Mouse (Mus musculus) intestine, embryonic 14.5 days (tissue): ENCODE results near the gene Rdh8. TPM values are rescaled to one million over a fixed set of nuclear protein-coding genes. Genes with fewer than 3 reads are reported as not detected.
A peak's percentile ranks its signal among the peaks of the same experiment; 100 is the strongest.
"Not testable (repeated sequence)": the region's sequence is repeated elsewhere in the genome, so short reads cannot be mapped to it uniquely, and the experiment has no call there.

Experiments used
- ATAC-seq: fragments of 200-750 bp; cut with Nextera tagmentation; replicated peaks from 2 replicates; pipeline ENCODE4 v1.8.0; 2017; ENCODE audit warnings: low read depth, moderate number of reproducible peaks, moderate TSS enrichment, moderate library complexity; ENCODE audit not compliant: low FRiP score, low TSS enrichment
- DNase-seq: peaks from one replicate; pipeline ENCODE4 v3.0.0-alpha.2; 2018; ENCODE audit warnings: low spot score
- H3K27ac ChIP-seq: fragments of 300-500 bp; sonication (generic); 2 replicates; pipeline ENCODE4 v1.5.1; 2014; ENCODE audit warnings: low read depth, mild to moderate bottlenecking, control low read depth
- H3K27me3 ChIP-seq: fragments of 300-500 bp; sonication (generic); replicated peaks from 2 replicates; pipeline ENCODE4 v1.6.1; 2014; ENCODE audit warnings: low read length, control low read depth; ENCODE audit not compliant: control insufficient read depth, insufficient read depth
- H3K36me3 ChIP-seq: fragments of 300-500 bp; sonication (generic); 2 replicates; pipeline ENCODE4 v1.6.1; 2014; ENCODE audit warnings: low read length, control low read depth; ENCODE audit not compliant: control insufficient read depth, insufficient read depth
- H3K4me1 ChIP-seq: fragments of 300-500 bp; sonication (generic); replicated peaks from 2 replicates; pipeline ENCODE4 v1.6.1; 2014; ENCODE audit warnings: low read length, control low read depth, mixed read lengths; ENCODE audit not compliant: control insufficient read depth, insufficient read depth
- H3K4me2 ChIP-seq: fragments of 300-500 bp; sonication (generic); 2 replicates; pipeline ENCODE4 v1.6.1; 2014; ENCODE audit warnings: low read length
- H3K4me3 ChIP-seq: fragments of 300-500 bp; sonication (generic); 2 replicates; pipeline ENCODE4 v1.5.1; 2014; ENCODE audit warnings: low read depth, low read length, control low read depth, mixed read lengths
- H3K9ac ChIP-seq: fragments of 300-500 bp; sonication (generic); 2 replicates; pipeline ENCODE4 v1.6.1; 2014; ENCODE audit warnings: mild to moderate bottlenecking, low read length
- H3K9me3 ChIP-seq: fragments of 300-500 bp; sonication (generic); 2 replicates; pipeline ENCODE4 v1.6.1; 2016; ENCODE audit warnings: low read length, control low read depth; ENCODE audit not compliant: control insufficient read depth
- WGBS: fragments of 180-500 bp; shearing (Covaris S2); extraction: QIAGEN DNeasy Blood & Tissue Kit; methylation state at CpG from one replicate; pipeline ENCODE4 v1.1.7; 2014; 5-methylcytosine and 5-hydroxymethylcytosine counted together
- polyA plus RNA-seq: library from polyadenylated mRNA; unstranded; fragments of >200 nt; fragmentation: Nextera tagmentation; extraction: Ambion mirVana; gene quantifications from 2 replicates; pipeline ENCODE4 v1.2.1, GENCODE M21; 2014

Rdh8 gene
- polyA plus RNA-seq, 1 experiment from 2014 or later = not detected

DNA sequence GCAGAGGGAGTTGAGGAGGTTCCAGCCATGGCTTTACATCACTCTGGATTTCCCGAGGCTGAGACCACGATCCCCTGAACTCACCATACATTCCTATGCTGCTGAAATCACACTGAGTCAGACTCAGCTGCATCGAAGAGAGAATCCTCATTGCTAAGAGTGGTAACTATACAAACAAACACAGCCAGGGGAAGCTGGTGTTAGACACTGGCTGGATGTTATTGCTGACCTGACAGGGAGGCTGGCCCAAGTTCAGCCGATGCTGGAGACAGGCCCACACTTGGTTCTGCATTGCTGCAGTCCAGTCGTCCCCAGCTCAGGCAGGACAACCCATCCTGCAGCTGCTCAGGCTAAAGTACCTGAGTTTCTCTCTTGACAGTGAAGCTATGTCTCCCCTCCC is 7.5 kb downstream of the Rdh8 start:
- no peaks in the 10 kb centered on the region for H3K36me3 ChIP-seq
- H3K4me3 ChIP-seq = no peak overlapping the region
- ATAC-seq (no peak), DNase-seq (no peak)
- no peak overlapping the region for H3K9ac ChIP-seq
- no peak overlapping the region for H3K4me2 ChIP-seq
- 37% methylated on average over 5 of the region's 5 CpGs for WGBS
- no peak overlapping the region for H3K27ac ChIP-seq
- no peaks in the 10 kb centered on the region for H3K9me3 ChIP-seq
- 0 out of 2 replicates have a peak, but pooled peaks cover 2% of the 10 kb centered on the region for H3K4me1 ChIP-seq
- no peaks in the 10 kb centered on the region for H3K27me3 ChIP-seq

DNA sequence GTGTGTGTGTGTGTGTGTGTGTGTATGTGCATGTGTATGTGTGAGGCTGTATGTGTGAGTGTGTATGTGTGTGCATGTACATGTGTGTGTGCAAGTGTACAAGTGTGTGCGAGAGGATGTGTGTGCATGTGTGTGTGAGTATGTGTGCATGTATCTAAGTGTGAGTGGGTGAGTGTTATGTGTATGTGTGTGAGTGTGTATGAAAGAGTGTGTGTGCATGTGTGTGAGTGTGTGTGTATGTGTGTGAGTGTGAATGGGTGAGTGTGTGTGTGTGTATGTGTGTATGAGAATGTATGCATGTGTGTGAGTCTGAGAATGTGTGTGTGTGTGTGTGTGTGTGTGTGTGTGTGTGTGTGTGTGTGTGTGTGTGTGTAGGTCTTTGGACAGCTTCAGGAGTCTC is 9.8 kb downstream of the Rdh8 start:
- no peak for ATAC-seq
- no peak for DNase-seq
- H3K36me3 ChIP-seq = no peaks in the 10 kb centered on the region
- WGBS = 96% methylated on average over 1 of the region's 1 CpGs
- no peak overlapping the region for H3K27ac ChIP-seq
- no peak overlapping the region for H3K4me2 ChIP-seq
- no peak overlapping the region for H3K9ac ChIP-seq
- H3K4me3 ChIP-seq = no peak overlapping the region
- 0 out of 2 replicates have a peak, but pooled peaks cover 3% of the 10 kb centered on the region for H3K4me1 ChIP-seq
- H3K9me3 ChIP-seq = no peaks in the 10 kb centered on the region
- no peaks in the 10 kb centered on the region for H3K27me3 ChIP-seq

DNA sequence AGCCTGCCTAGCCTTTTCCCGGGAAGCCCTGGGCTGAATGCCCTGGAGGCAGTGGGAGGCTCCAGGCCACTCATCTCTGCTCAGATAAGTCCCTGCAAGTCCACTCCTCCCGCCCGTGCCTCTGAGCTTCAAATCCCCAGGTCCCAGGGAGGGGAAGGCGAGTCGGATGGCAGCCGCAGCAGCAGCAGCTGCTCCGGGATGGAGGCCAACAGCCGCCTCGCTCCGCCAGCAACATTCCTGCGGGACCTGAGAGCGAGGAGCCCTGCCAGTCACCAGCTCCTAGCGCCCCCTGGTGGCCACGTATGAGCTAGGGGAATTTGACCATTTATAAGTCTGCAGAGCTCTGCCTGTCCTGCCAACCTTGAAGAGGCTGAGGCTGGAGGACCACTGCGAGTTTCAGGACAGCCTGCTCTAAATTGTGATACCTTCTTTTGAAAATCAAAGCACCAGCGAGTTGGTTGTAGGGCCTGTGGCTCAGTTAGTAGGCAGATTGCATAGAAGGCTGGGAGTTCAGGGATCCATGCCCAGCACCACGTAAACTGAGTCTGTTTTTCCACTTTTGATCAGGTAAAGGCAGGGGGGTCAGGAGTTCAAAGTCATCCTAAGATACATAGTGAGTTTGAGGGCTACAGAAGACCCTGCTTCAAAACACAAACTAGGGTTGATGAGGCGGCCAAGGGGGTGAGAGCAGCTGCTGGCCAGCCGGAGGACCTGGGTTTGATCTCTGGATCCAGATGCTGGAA is 12.8 kb downstream of the Rdh8 start:
- DNase-seq (peak; percentile 98), ATAC-seq (peak; percentile 85)
- Histone ChIP-seq H3K4me1 (0 out of 2 replicates have a peak, but pooled peaks cover 3% of the 10 kb centered on the region), H3K27ac (no peak overlapping the region), H3K4me2 (no peak overlapping the region), H3K27me3 (no peaks in the 10 kb centered on the region), H3K9me3 (no peaks in the 10 kb centered on the region), H3K4me3 (no peak overlapping the region), H3K36me3 (no peaks in the 10 kb centered on the region), H3K9ac (no peak overlapping the region)
- 15% methylated on average over 19 of the region's 19 CpGs for WGBS

DNA sequence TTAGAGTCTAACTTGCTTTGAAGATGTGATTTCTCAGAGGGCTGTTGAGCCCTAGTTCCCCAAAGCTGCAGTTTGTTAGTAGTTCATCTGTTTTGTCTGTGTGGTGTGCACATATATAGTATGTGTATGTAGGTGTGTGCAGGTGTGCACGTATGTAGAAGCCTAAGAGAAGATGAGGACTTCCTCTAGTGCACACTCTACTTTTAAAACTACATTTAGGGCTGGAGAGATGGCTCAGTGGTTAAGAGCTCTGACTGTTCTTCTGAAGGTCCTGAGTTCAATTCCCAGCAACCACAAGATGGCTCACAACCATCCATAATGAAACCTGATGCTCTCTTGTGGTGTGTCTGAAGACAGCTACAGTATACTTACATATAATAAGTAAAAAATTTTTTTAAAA is 16.6 kb downstream of the Rdh8 start:
- no peaks in the 10 kb centered on the region for H3K9me3 ChIP-seq
- H3K27ac ChIP-seq = no peak overlapping the region
- 0 out of 2 replicates have a peak, but pooled peaks cover 3% of the 10 kb centered on the region for H3K4me1 ChIP-seq
- no peak overlapping the region for H3K4me2 ChIP-seq
- 83% methylated on average over 1 of the region's 1 CpGs for WGBS
- H3K9ac ChIP-seq = no peak overlapping the region
- ATAC-seq (no peak), DNase-seq (no peak)
- H3K4me3 ChIP-seq = no peak overlapping the region
- no peaks in the 10 kb centered on the region for H3K27me3 ChIP-seq
- H3K36me3 ChIP-seq = no peaks in the 10 kb centered on the region

DNA sequence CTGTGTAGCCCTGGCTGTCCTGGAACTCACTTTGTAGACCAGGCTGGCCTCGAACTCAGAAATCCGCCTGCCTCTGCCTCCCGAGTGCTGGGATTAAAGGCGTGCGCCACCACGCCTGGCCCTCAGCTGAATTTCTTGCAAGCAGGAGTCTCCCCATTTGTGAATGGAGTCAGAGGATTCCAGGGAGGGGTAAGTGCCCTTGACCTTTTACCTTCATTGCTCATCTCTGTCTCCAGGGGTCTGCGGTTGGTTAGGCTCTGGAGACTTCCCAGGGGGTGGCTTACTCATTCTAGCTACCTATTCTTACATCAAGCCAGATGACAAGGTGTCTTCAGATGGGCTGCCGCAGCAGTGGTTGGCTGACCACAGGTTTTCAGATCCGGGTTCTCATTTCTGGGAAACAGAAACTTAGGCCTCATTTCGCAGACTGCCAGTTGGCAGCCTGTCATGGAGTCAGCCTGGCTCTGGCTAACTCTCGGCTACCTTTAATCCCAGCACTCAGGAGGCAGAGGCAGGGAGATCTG is 17.2 kb downstream of the Rdh8 start:
- not testable (repeated sequence) for DNase-seq, H3K27ac ChIP-seq, H3K4me3 ChIP-seq, H3K4me1 ChIP-seq, H3K36me3 ChIP-seq, H3K9me3 ChIP-seq, H3K9ac ChIP-seq, H3K27me3 ChIP-seq, H3K4me2 ChIP-seq, ATAC-seq
- 85% methylated on average over 11 of the region's 11 CpGs for WGBS

DNA sequence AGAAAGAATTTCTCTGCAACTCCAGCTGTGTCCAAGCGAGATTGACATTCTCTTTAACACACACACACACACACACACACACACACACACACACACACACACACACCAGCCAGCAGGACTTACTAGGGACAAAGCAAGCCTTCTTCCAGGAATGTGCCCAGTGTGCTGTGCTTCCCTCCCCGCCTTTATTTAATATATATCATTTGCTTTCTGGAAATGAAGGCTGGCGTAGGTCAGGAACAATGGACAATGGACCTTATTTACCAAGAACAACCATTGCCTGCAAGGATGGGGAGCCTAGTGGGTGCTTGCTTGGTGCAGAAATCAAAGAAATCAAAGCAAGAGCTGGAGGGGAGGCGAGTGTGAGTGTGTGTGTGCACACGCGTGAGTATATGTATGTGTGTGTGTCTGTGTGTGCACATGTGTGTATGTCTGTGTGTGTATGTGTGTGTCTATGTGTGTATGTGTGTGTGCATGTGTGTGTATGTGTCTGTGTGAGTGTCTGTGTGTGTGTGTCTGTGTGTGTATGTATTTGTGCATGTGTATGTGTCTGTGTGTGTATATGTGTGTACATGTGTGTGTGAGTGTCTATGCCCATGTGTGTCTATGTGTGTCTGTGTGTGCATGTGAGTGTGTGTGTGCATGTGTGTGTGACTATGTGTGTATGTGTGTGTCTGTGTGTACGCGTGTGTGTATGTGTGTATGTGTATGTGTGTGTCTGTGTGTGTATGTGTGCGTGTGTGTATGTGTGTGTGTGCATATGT is 19.1 kb downstream of the Rdh8 start:
- no peaks in the 10 kb centered on the region for H3K4me1 ChIP-seq
- H3K27ac ChIP-seq = no peak overlapping the region
- no peaks in the 10 kb centered on the region for H3K36me3 ChIP-seq
- no peaks in the 10 kb centered on the region for H3K27me3 ChIP-seq
- H3K9me3 ChIP-seq = no peaks in the 10 kb centered on the region
- DNase-seq = no peak
- WGBS = 78% methylated on average over 9 of the region's 9 CpGs
- no peak overlapping the region for H3K4me2 ChIP-seq
- no peak for ATAC-seq
- H3K9ac ChIP-seq = no peak overlapping the region
- H3K4me3 ChIP-seq = no peak overlapping the region

DNA sequence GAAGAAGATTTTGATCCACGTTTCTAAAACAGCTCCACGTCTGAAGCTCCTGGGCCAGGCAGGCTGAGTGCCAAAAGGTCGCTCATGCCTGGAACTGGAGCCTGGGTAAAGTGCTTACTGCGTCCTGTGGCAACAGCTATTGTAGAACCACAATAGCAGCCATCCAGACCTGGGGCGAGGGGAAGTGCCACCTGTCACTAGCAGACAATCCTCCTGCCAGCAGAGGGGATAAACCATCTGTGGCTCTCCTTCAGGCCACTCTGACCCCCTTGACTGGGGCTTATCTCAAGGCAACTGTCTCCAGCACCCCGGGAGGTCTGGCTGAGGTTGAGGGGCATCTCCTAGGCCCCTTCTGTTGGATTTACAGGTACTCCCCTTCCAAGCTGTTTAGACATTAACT is 20.6 kb downstream of the Rdh8 start:
- H3K9ac ChIP-seq = no peak overlapping the region
- no peaks in the 10 kb centered on the region for H3K27me3 ChIP-seq
- H3K4me3 ChIP-seq = no peak overlapping the region
- H3K27ac ChIP-seq = no peak overlapping the region
- no peaks in the 10 kb centered on the region for H3K4me1 ChIP-seq
- H3K36me3 ChIP-seq = no peaks in the 10 kb centered on the region
- H3K4me2 ChIP-seq = no peak overlapping the region
- no peak for DNase-seq
- no peaks in the 10 kb centered on the region for H3K9me3 ChIP-seq
- ATAC-seq = no peak
- WGBS = 58% methylated on average over 6 of the region's 6 CpGs

DNA sequence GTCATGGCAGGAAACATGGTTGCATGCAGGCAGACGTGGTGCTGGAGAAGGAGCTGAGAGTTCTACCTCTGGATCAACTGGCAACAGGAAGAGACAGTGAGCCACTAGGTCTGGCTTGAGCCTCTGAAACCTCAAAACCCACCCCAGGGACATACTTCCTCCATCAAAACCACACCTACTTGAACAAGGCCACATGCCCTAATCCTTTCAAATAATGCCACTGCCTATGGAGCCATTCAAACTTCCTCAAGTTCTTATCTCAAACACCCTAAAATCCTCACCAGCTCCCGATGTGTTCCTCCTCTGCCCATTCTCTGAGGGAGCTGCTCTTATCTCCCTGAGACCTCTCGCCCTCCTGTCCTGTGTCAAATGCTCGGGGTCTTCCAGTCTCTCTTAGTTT is 23.9 kb downstream of the Rdh8 start:
- Histone ChIP-seq H3K9me3 (no peaks in the 10 kb centered on the region), H3K9ac (no peak overlapping the region), H3K27me3 (no peaks in the 10 kb centered on the region), H3K36me3 (no peaks in the 10 kb centered on the region), H3K4me2 (no peak overlapping the region), H3K4me3 (no peak overlapping the region), H3K4me1 (no peaks in the 10 kb centered on the region), H3K27ac (no peak overlapping the region)
- ATAC-seq (no peak), DNase-seq (no peak)
- 56% methylated on average over 4 of the region's 4 CpGs for WGBS
